Mouse (Mus musculus) gastrocnemius, adult 18-20 months (tissue): Measurements from ENCODE around the gene Obox5. TPM values are rescaled to one million over a fixed set of nuclear protein-coding genes. Genes with fewer than 3 reads are reported as not detected.
"Not testable (repeated sequence)": the region's sequence is repeated elsewhere in the genome, so short reads cannot be mapped to it uniquely, and the experiment has no call there.

Experiments
- DNase-seq: peaks from one replicate; pipeline ENCODE4 v3.0.0; 2021; ENCODE audit warnings: low spot score
- long read RNA-seq, 2 experiments: library from polyadenylated mRNA; stranded (forward); transcript quantifications; one replicate each; pipeline ENCODE4 v2.0.0; 2021
- total RNA-seq, 2 experiments: library from RNA; stranded (reverse); gene quantifications; 2 replicates each; pipeline ENCODE4 v1.2.3; 2021

The Obox5 gene
- total RNA-seq: not detected
- long read RNA-seq, experiment 1: 0 reads
- long read RNA-seq, experiment 2: 0 reads

DNA sequence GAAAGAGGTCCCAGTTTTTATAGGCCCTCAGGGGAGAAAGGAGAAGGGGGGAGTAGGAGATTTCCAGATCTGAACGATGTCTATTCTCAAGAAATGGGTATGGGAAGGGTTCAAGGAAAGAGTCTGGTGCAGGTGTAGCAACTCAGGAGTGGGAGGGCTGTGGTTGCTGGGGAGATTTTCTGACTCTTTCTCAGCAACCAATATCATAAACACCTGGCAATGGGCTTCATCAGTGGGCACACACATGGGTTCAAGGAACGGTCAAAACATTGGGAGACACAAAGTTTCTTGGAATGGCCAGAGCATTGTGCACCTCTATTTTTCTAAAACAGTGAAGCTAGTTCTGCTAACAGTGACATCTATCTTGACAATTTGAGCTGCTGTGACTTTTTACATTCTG, at the start of gene Obox5:
TSS of gene Obox5 (plus strand) at position 301 of the 400 bp plus-strand sequence.
- not testable (repeated sequence) for DNase-seq

DNA sequence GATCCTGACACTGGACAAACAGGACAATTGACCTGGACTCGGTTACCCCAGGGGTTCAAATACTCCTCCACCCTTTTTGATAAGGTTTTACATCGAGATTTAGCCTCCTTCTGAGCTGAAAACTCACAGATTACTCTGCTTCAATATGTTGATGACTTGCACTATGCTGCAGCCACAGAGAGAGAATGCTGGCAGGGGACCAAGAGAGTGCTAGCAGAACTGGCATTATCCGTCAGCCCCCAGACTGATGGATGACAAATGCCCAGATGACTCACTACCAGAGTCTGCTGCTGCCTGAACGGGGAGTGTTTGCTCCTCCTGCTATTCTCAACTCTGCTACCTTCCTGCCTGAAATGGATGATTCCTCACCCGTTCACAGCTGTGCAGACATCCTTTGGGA, 635 bp upstream of the Obox5 start:
- not testable (repeated sequence) for DNase-seq

Other genes with a start within 250 kb of the Obox5 start
- gene Obox3, start 110.2 kb upstream of the Obox5 start, total RNA-seq: not detected
- gene Obox6, start 89.5 kb downstream of the Obox5 start, total RNA-seq: not detected
- not detected for gene Crx, start 129.8 kb downstream of the Obox5 start, total RNA-seq
- not detected for gene Crxos, start 132.5 kb downstream of the Obox5 start, total RNA-seq
- gene Selenow, start 172.3 kb downstream of the Obox5 start, total RNA-seq: 1,000 to 10,000 TPM; 1,514 to 1,837 TPM
- 10 to 100 TPM; 82.3 to 91.7 TPM for gene Nop53, start 195.9 kb downstream of the Obox5 start, total RNA-seq
- 10 to 100 TPM; 24.9 to 37.4 TPM for gene Ehd2, start 217.4 kb downstream of the Obox5 start, total RNA-seq